Mouse (Mus musculus): ENCODE results near the gene Adk.

Adk gene

GRCm38 (mm10) chr14:21433415-21433814 is 381.0 kb downstream of the Adk start:
- no peak for DNase-seq (ENCODE audit: low read depth, low spot score)

- DNase-seq (ENCODE audit: low read depth, low spot score) = no peak
These were observed 381.6 kb downstream of the Adk start for GRCm38 (mm10) chr14:21433995-21434394.

DNA sequence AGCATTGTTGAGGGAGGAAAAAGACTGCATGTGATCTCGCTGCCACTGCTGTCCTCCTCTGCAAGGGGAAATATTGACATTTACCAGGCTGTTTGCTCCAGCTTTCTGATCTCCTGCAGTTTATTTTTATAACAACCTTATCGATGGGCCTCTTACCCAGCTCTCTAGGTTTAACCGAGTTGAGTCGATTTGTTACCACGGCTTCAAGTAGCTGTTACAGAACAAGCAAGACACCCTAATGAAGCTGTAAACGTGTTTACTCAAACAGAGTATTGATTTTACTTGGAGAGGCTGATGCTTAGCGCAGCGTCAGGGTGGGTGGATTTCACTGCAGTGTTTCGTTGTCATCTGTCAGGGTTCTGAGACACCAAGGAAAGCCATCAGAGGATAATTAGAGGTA is 382.3 kb downstream of the Adk start:
- no peak for DNase-seq (ENCODE audit: low read depth, low spot score)

- DNase-seq (ENCODE audit: low read depth, low spot score) = no peak
These were observed 387.4 kb downstream of the Adk start for GRCm38 (mm10) chr14:21439785-21440184.

- no peak for DNase-seq (ENCODE audit: low read depth, low spot score)
These were observed 388.2 kb downstream of the Adk start for GRCm38 (mm10) chr14:21440526-21440925.

GRCm38 (mm10) chr14:21441772-21442533 is 389.6 kb downstream of the Adk start:
- DNase-seq (ENCODE audit: low read depth, low spot score) = no peak

DNA sequence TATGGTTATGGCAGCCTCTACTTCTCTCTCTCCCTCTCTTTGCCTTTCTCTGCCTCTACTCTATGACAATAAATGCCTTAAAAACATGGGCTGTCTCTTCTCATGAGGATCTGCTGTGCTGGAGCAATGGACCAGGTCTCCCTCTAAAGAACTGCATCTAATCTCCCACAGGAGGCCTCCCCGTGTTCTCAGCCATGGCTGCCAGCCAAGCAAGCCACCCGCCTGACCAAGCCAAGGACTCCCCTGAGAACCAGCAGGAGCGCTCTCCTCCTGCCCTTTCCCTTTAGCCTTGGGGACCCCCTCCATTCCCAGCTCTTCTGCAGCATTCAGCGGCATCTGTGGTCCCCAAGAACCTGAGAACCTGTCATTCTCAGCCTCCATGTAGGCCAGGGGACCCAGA is 400.2 kb downstream of the Adk start:
- DNase-seq (ENCODE audit: low read depth, low spot score) = no peak

GRCm38 (mm10) chr14:21453896-21454295 is 401.5 kb downstream of the Adk start:
- DNase-seq (ENCODE audit: low read depth, low spot score) = no peak

DNA sequence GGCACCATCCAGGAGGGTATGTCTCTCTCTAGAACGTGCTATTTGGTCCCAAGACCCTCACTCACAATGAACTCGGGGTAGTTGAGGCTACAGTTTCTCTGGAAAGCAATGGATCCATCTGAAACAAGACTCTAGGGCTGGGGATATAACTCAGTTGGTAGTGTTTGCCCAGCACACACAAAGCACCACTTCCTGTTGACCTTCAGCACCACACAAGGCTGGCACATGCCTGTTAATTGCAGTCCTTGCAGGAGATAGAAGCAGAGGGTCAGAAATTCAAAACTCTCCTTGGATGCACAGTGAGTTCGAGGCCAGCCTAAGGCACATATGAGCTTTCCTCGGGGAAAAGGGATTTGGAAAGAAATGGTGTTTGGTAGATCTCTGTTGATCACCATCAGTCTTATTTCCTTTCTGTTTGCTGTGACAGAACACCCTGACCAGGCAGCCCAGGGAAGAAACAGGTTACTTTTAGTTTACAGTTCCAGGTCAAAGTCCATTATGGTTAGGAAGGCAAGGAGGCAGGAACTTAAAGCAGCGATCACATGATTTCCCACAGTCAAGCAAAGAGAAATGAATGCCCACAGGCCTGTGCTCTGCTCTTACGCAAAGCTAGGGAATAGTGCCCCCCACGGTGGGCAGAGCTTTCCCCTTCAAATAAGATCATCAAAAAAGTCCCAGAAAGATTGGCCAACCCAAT is 403.4 kb downstream of the Adk start:
- DNase-seq (ENCODE audit: low read depth, low spot score) = no peak

- no peak for DNase-seq (ENCODE audit: low read depth, low spot score)
These were observed 404.2 kb downstream of the Adk start for GRCm38 (mm10) chr14:21456526-21456925.

GRCm38 (mm10) chr14:21457876-21458275 is 405.5 kb downstream of the Adk start:
- DNase-seq (ENCODE audit: low read depth, low spot score) = no peak

DNA sequence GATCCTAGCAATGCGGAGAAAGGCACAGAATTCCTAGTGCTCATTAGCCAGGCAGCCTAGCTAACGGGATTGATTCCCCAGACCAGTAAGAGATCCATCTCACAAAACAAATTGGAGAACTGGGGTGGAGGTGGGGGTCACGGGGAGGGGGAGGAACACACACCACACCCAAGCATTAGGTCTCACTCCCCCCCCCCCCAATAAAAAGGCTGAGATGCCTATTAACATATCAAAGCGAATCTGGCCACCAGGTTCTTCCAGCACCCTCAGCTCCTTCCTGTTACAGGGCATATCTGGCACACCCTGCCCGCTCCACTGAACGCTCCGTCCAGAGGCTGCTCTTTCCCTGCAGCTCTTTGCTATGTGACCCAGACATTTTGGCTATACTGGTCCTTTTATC is 406.3 kb downstream of the Adk start:
- peak; percentile 47 for DNase-seq (ENCODE audit: low read depth, low spot score)

- DNase-seq (ENCODE audit: low read depth, low spot score) = no peak
These were observed 406.8 kb downstream of the Adk start for GRCm38 (mm10) chr14:21459163-21459562.

- no peak for DNase-seq (ENCODE audit: low read depth, low spot score)
These were observed 410.0 kb downstream of the Adk start for GRCm38 (mm10) chr14:21462398-21462797.

DNA sequence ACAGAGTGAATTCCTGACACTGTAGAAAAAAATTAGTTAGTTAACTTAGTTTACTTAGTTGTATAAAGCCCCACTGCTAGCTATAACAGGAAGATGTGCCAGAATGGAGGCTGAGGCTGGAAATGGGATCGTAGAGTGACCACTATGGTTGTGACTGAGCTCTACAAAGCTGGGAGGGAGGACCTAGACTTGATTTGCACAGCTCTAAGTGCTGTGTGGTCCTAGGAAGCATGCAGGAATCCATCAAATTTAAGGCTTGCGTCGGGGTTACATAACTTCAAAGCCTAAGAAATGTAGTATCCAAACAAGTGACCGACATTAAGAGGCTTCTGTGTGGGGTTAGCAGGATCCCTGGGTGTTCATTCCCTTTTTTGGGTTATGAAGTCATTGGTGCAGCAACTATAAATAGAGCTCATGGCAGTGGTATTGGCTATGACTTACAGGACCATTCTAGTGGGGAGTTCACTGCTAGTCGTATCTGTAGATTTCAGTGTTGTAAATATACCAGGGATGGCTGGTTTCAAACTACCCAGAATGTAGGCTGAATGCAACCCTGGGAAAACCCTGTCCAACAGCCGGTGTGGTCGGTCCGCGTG is 410.8 kb downstream of the Adk start:
- no peak for DNase-seq (ENCODE audit: low read depth, low spot score)

GRCm38 (mm10) chr14:21470386-21470785 is 418.0 kb downstream of the Adk start:
- no peak for DNase-seq (ENCODE audit: low read depth, low spot score)

DNA sequence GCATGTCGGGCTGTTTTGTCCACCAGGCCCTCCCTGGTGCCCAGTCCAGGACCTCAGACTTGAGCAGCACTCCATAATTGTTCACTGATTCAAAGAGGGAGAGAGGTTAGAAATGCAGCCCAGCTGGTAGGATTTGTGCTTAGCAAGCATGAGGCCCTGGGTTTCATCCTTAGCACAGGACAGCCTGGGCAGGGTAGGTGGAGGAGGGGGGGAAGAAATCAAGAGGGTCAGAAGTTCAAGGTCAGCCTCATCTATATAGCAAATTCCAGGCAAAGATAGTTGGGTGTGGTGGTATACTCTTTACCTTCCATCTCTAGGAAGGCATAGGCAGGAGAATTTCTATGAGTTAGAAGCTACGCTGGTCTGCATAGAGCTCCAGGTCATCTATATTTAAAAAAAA is 419.6 kb downstream of the Adk start:
- DNase-seq (ENCODE audit: low read depth, low spot score) = peak; percentile 81

DNA sequence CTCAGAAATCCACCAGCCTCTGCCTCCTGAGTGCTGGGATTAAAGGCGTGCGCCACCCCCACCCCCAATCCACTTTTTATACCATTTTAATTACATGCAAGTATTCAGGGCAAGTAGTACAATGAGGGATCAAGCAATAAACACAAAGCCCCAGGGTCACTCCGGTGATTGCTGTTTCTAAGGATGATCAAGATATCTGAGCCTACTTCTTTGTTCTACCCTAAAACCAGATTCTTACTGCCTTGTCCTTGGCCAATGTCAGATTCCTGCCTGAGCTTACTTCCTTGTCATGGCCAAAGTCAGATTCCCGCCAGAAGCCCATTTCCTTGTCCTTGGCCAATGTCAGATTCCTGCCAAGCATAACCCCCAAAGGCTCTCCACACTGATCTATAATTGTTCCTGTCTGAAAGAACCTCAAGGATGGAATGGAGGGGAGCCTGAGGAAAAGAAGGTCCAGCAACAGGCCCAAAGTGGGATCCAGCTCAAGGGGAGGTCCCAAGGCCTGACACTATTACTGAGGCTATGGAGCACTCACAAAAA is 422.3 kb downstream of the Adk start:
- peak; percentile 98 for DNase-seq (ENCODE audit: low read depth, low spot score)

- no peak for DNase-seq (ENCODE audit: low read depth, low spot score)
These were observed 424.8 kb downstream of the Adk start for GRCm38 (mm10) chr14:21477181-21477580.

- peak; percentile 46 for DNase-seq (ENCODE audit: low read depth, low spot score)
These were observed 427.2 kb downstream of the Adk start for GRCm38 (mm10) chr14:21479566-21479965.

GRCm38 (mm10) chr14:21480191-21480590 is 427.8 kb downstream of the Adk start:
- peak; percentile 51 for DNase-seq (ENCODE audit: low read depth, low spot score)

DNA sequence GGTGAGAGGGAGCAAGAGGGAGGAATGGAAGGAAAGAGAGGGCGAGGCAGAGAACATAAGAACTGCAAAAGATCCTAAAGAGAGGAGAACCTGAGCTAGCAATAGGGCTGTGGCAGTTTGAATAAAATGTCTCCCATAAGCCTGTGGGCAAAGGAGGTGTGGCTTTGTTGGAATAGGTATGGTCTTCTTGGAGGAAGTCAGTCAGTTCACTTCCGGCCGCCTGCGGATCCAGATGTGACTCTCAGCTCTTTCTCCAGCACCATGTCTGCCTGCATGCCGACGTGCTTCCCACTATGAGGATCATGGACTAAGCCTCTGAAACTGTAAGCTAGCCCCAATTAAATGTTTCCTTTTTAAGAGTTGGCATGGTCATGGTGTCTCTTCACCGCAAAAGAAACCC is 428.9 kb downstream of the Adk start, which contains the start of gene Kat6b:
Kat6b (plus strand) TSS at position 204 of the 400 bp plus-strand sequence.
- peak; percentile 97 for DNase-seq (ENCODE audit: low read depth, low spot score)

Data from R1 (cell line).